22 mouse cellular contexts compared by ENCODE assay signal in the genomic region with DNA sequence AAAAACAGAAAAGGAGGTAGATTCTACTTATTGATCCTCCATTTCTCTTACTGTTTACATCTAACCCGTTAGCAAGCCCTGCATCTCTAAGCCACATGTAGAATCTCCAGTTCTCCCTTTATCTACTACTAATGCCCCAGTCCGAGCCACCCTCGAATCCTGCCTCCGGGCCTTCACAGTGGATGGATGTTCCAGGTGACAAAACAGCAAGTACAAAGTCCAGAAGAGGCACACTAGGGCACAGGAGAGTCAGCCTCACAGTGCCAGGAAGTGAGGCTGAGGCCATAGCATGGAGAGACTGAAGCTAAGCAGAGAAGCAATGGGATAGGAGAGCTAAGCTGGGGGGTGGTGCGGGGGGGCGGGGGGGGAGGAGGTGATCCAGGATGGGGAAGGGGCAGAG. TPM values are rescaled to one million over a fixed set of nuclear protein-coding genes. Genes with fewer than 3 reads are reported as not detected.
A peak's percentile ranks its signal among the peaks of the same experiment; 100 is the strongest.
DNase-seq lines count a peak whose midpoint lies in the region; ATAC-seq and TF ChIP-seq lines count a peak whose summit lies in the region.
"Had no signal": no experiment of that assay in that cellular context is flagged by ENCODE, and none has a peak within 500 bp of the region (broad histone marks: within the 10 kb centered on the region; RNA-seq: fewer than 3 reads in every experiment).

No protein-coding gene starts in this region.

- no peak for ATAC-seq in liver, embryonic 12.5 days
- ATAC-seq in intestine, embryonic 16.5 days: peak; percentile 65
- ATAC-seq in kidney, embryonic 15.5 days (replicated peaks; ENCODE audit: low FRiP score): no peak
- no peak for ATAC-seq in frontal cortex, adult (ENCODE audit: low TSS enrichment)
- ATAC-seq: forebrain, embryonic 16.5 days; midbrain, embryonic 13.5 days had no signal

- peak overlapping the region; percentile 27; the same call in 1 of the 2 replicates for H3K27ac ChIP-seq in liver, adult 2 months (replicated peaks; ENCODE audit: insufficient read depth, low read depth, low read length)
- H3K27ac ChIP-seq in liver, embryonic 12.5 days: no peak overlapping the region
- no peak overlapping the region for H3K27ac ChIP-seq in intestine, embryonic 16.5 days (ENCODE audit: low read length)
- peak overlapping the region; percentile 18; the same call in 1 of the 2 replicates for H3K27ac ChIP-seq in kidney, embryonic 15.5 days
- H3K27ac ChIP-seq in macrophage: peak overlapping the region; percentile 96
- H3K27ac ChIP-seq: embryonic facial prominence, embryonic 10.5 days; limb, embryonic 12.5 days; lung, embryonic 15.5 days; midbrain, embryonic 13.5 days; neural tube, embryonic 15.5 days had no signal

- TF ChIP-seq POLR2A in liver, adult 2 months (IDR thresholded peaks at IDR 0.05; ENCODE audit: extremely low read depth, insufficient read depth, low read length): no peak

- DNase-seq in liver, adult 2 months (ENCODE audit: extremely low read depth, low read depth, low spot score): peak; percentile 84
- no peak for DNase-seq in gastrocnemius, postnatal 10 days
- DNase-seq in embryo, embryonic 9.5 days (ENCODE audit: extremely low spot score): no peak
- DNase-seq: adrenal gland, postnatal 36 days; cerebellum, postnatal 10 days; gastrocnemius, postnatal 14 days; right cerebral cortex, postnatal 4 days; thymus, postnatal 36 days had no signal

- no peak overlapping the region for H3K4me3 ChIP-seq in liver, adult 2 months (ENCODE audit: insufficient read depth, low read depth, low read length)
- no peak overlapping the region for H3K4me3 ChIP-seq in liver, embryonic 12.5 days
- H3K4me3 ChIP-seq in intestine, embryonic 16.5 days (ENCODE audit: low read length): no peak overlapping the region
- no peak overlapping the region for H3K4me3 ChIP-seq in kidney, embryonic 15.5 days (replicated peaks)
- H3K4me3 ChIP-seq in macrophage (ENCODE audit: inconsistent target): no peak overlapping the region
- H3K4me3 ChIP-seq: heart, embryonic 12.5 days; limb, embryonic 12.5 days; lung, embryonic 15.5 days; midbrain, embryonic 13.5 days; myocyte; neural tube, embryonic 15.5 days had no signal

- H3K27me3 ChIP-seq in liver, adult 2 months (ENCODE audit: control insufficient read depth, insufficient read depth, low read length): no peaks in the 10 kb centered on the region
- peaks cover 15% of the 10 kb centered on the region for H3K27me3 ChIP-seq in liver, embryonic 12.5 days (replicated peaks)
- H3K27me3 ChIP-seq in intestine, embryonic 16.5 days (replicated peaks; ENCODE audit: control insufficient read depth, insufficient read depth, low read length): no peaks in the 10 kb centered on the region
- no peaks in the 10 kb centered on the region for H3K27me3 ChIP-seq in kidney, embryonic 15.5 days
- H3K27me3 ChIP-seq: heart, embryonic 12.5 days; limb, embryonic 12.5 days; lung, embryonic 15.5 days; neural tube, embryonic 15.5 days had no signal

- no peaks in the 10 kb centered on the region for H3K9me3 ChIP-seq in liver, embryonic 12.5 days (replicated peaks)
- H3K9me3 ChIP-seq in intestine, embryonic 16.5 days (ENCODE audit: control insufficient read depth, low read length): no peaks in the 10 kb centered on the region
- no peaks in the 10 kb centered on the region for H3K9me3 ChIP-seq in kidney, embryonic 15.5 days (replicated peaks)
- H3K9me3 ChIP-seq: embryonic facial prominence, embryonic 10.5 days; G1E; heart, embryonic 12.5 days; limb, embryonic 12.5 days; lung, embryonic 15.5 days; midbrain, embryonic 13.5 days; neural tube, embryonic 15.5 days had no signal

- TF ChIP-seq CTCF in liver, adult 2 months (IDR thresholded peaks at IDR 0.05; ENCODE audit: low read depth, low read length): no peak

- no peaks in the 10 kb centered on the region for H3K36me3 ChIP-seq in liver, adult 2 months (ENCODE audit: control insufficient read depth, insufficient read depth, low read length)
- H3K36me3 ChIP-seq in liver, embryonic 12.5 days: no peaks in the 10 kb centered on the region
- no peaks in the 10 kb centered on the region for H3K36me3 ChIP-seq in intestine, embryonic 16.5 days (ENCODE audit: control insufficient read depth, insufficient read depth, low read length)
- no peaks in the 10 kb centered on the region for H3K36me3 ChIP-seq in kidney, embryonic 15.5 days
- H3K36me3 ChIP-seq in macrophage (ENCODE audit: inconsistent target): no peaks in the 10 kb centered on the region
- H3K36me3 ChIP-seq: embryonic facial prominence, embryonic 10.5 days; G1E; heart, embryonic 12.5 days; limb, embryonic 12.5 days; lung, embryonic 15.5 days; midbrain, embryonic 13.5 days; neural tube, embryonic 15.5 days had no signal

- WGBS in liver, adult 2 months: 31% methylated on average over 6 of the region's 6 CpGs
- 74% methylated on average over 6 of the region's 6 CpGs for WGBS in liver, embryonic 12.5 days (ENCODE audit: insufficient replicate concordance)
- WGBS in intestine, embryonic 16.5 days: 67% methylated on average over 6 of the region's 6 CpGs
- 86% methylated on average over 6 of the region's 6 CpGs for WGBS in kidney, embryonic 15.5 days
- WGBS in macrophage (ENCODE audit: missing documents): 96% methylated on average over 6 of the region's 6 CpGs

- peaks cover 7% of the 10 kb centered on the region; the same call in 1 of the 2 replicates for H3K4me1 ChIP-seq in liver, adult 2 months (ENCODE audit: control insufficient read depth, insufficient read depth, low read length)
- H3K4me1 ChIP-seq in liver, embryonic 12.5 days: peaks cover 25% of the 10 kb centered on the region
- peaks cover 9% of the 10 kb centered on the region for H3K4me1 ChIP-seq in intestine, embryonic 16.5 days (ENCODE audit: control insufficient read depth, insufficient read depth, low read length)
- peaks cover 25% of the 10 kb centered on the region for H3K4me1 ChIP-seq in kidney, embryonic 15.5 days

- no peak overlapping the region for H3K9ac ChIP-seq in liver, adult 2 months (ENCODE audit: low read depth, low read length)
- H3K9ac ChIP-seq in liver, embryonic 12.5 days: no peak overlapping the region
- no peak overlapping the region for H3K9ac ChIP-seq in intestine, embryonic 16.5 days (ENCODE audit: low read depth, low read length)
- no peak overlapping the region for H3K9ac ChIP-seq in kidney, embryonic 15.5 days
- H3K9ac ChIP-seq: heart, embryonic 12.5 days; limb, embryonic 12.5 days; lung, embryonic 15.5 days; midbrain, embryonic 13.5 days; neural tube, embryonic 15.5 days had no signal

- no peaks in the 10 kb centered on the region for H3K79me2 ChIP-seq in liver, adult 2 months (ENCODE audit: control insufficient read depth, insufficient read depth, low read length)
- H3K79me2 ChIP-seq in macrophage (ENCODE audit: inconsistent target): peaks cover 55% of the 10 kb centered on the region

- H3K4me2 ChIP-seq in liver, embryonic 12.5 days: no peak overlapping the region
- H3K4me2 ChIP-seq in intestine, embryonic 16.5 days (ENCODE audit: low read depth, low read length): no peak overlapping the region
- H3K4me2 ChIP-seq in kidney, embryonic 15.5 days: no peak overlapping the region
- H3K4me2 ChIP-seq: heart, embryonic 12.5 days; limb, embryonic 12.5 days; lung, embryonic 15.5 days; midbrain, embryonic 13.5 days; neural tube, embryonic 15.5 days had no signal

RNA-seq across cellular contexts. Expression of gene Tnfsf12, which starts 2.8 kb away (rescaled TPM):
- 2.6 and 3.0 TPM in 2 replicates for total RNA-seq in liver, adult 2 months (2014; rRNA removed)
- 9.5 and 18.0 TPM in 2 replicates for polyA plus RNA-seq in liver, adult 2 months (2012; rRNA removed)
- polyA plus RNA-seq in liver, embryonic 12.5 days (2016; fragmentation: Nextera tagmentation; extraction: Ambion mirVana): 3.3 and 3.6 TPM in 2 replicates
- 6.0 and 6.3 TPM in 2 replicates for polyA plus RNA-seq in intestine, embryonic 16.5 days (2015; fragmentation: Nextera tagmentation; extraction: Ambion mirVana)
- polyA plus RNA-seq in kidney, embryonic 15.5 days (2015; fragmentation: Nextera tagmentation; extraction: Ambion mirVana): 9.1 and 11.1 TPM in 2 replicates
- 10 to 100 TPM; 10.1 to 98.0 (median 32.6) TPM for total RNA-seq in macrophage (2018; cell fraction: chromatin; rRNA removed)
- total RNA-seq in macrophage (2018; cell fraction: cytosol; rRNA removed): 100 to 1,000 TPM in 13 of 26 experiments, 10 to 100 TPM in 13; 63.6 to 208 (median 113) TPM
- 100 to 1,000 TPM in 3 of 26 experiments, 10 to 100 TPM in 23; 28.0 to 147 (median 60.6) TPM for total RNA-seq in macrophage (2018; cell fraction: nucleus; rRNA removed)
- 89.2 to 140 TPM (median 130 TPM) in 3 replicates for polyA plus RNA-seq in macrophage (2018)
- 10 to 100 TPM; 15.9 to 17.6 TPM for total RNA-seq in gastrocnemius, postnatal 10 days (2021)
- total RNA-seq: G1E had no signal
- polyA plus RNA-seq: G1E had no signal

RNA-seq across cellular contexts. Expression of gene Tnfsfm13, which starts 3.0 kb away (rescaled TPM):
- total RNA-seq in liver, adult 2 months (2014; rRNA removed): 2.5 and 3.4 TPM in 2 replicates
- 2.6 and 3.6 TPM in 2 replicates for polyA plus RNA-seq in liver, adult 2 months (2012; rRNA removed)
- polyA plus RNA-seq in liver, embryonic 12.5 days (2016; fragmentation: Nextera tagmentation; extraction: Ambion mirVana): 0.72 and 0.98 TPM in 2 replicates
- polyA plus RNA-seq in intestine, embryonic 16.5 days (2015; fragmentation: Nextera tagmentation; extraction: Ambion mirVana): 3.0 and 3.3 TPM in 2 replicates
- polyA plus RNA-seq in kidney, embryonic 15.5 days (2015; fragmentation: Nextera tagmentation; extraction: Ambion mirVana): 4.5 and 7.0 TPM in 2 replicates
- total RNA-seq in macrophage (2018; cell fraction: chromatin; rRNA removed): 10 to 100 TPM in 25 of 26 experiments, 1 to 10 TPM in 1; 9.2 to 61.0 (median 21.7) TPM
- 10 to 100 TPM; 15.3 to 58.0 (median 30.0) TPM for total RNA-seq in macrophage (2018; cell fraction: cytosol; rRNA removed)
- total RNA-seq in macrophage (2018; cell fraction: nucleus; rRNA removed): 10 to 100 TPM in 25 of 26 experiments, 1 to 10 TPM in 1; 9.5 to 49.6 (median 23.0) TPM
- 25.2 to 36.9 TPM (median 25.5 TPM) in 3 replicates for polyA plus RNA-seq in macrophage (2018)
- 1 to 10 TPM; 2.9 to 4.5 TPM for total RNA-seq in gastrocnemius, postnatal 10 days (2021)
- total RNA-seq: G1E had no signal
- polyA plus RNA-seq: G1E had no signal

RNA-seq across cellular contexts. Expression of gene Tnfsf13, which starts 7.3 kb away (rescaled TPM):
- total RNA-seq in liver, adult 2 months (2014; rRNA removed): 1.0 and 1.4 TPM in 2 replicates
- polyA plus RNA-seq in liver, adult 2 months (2012; rRNA removed): 0.58 and 1.1 TPM in 2 replicates
- polyA plus RNA-seq in liver, embryonic 12.5 days (2016; fragmentation: Nextera tagmentation; extraction: Ambion mirVana): 0.14 and 0.23 TPM in 2 replicates
- 0.44 and 0.57 TPM in 2 replicates for polyA plus RNA-seq in intestine, embryonic 16.5 days (2015; fragmentation: Nextera tagmentation; extraction: Ambion mirVana)
- 0.45 and 0.53 TPM in 2 replicates for polyA plus RNA-seq in kidney, embryonic 15.5 days (2015; fragmentation: Nextera tagmentation; extraction: Ambion mirVana)
- total RNA-seq in macrophage (2018; cell fraction: chromatin; rRNA removed): 10 to 100 TPM in 25 of 26 experiments, 1 to 10 TPM in 1; 7.6 to 87.6 (median 29.3) TPM
- 10 to 100 TPM in 23 of 26 experiments, 1 to 10 TPM in 3; 8.5 to 49.0 (median 19.5) TPM for total RNA-seq in macrophage (2018; cell fraction: cytosol; rRNA removed)
- 10 to 100 TPM in 25 of 26 experiments, 1 to 10 TPM in 1; 10.0 to 76.3 (median 24.5) TPM for total RNA-seq in macrophage (2018; cell fraction: nucleus; rRNA removed)
- polyA plus RNA-seq in macrophage (2018): 16.4 to 43.4 TPM (median 40.3 TPM) in 3 replicates
- total RNA-seq in gastrocnemius, postnatal 10 days (2021): 1 to 10 TPM; 1.6 to 2.1 TPM
- total RNA-seq: G1E had no signal
- polyA plus RNA-seq: embryonic facial prominence, embryonic 10.5 days; G1E had no signal

RNA-seq across cellular contexts. Expression of gene Senp3, which starts 11.0 kb away (rescaled TPM):
- 26.2 and 31.9 TPM in 2 replicates for total RNA-seq in liver, adult 2 months (2014; rRNA removed)
- 17.5 and 25.8 TPM in 2 replicates for polyA plus RNA-seq in liver, adult 2 months (2012; rRNA removed)
- 53.8 and 56.2 TPM in 2 replicates for polyA plus RNA-seq in liver, embryonic 12.5 days (2016; fragmentation: Nextera tagmentation; extraction: Ambion mirVana)
- 51.8 and 60.3 TPM in 2 replicates for polyA plus RNA-seq in intestine, embryonic 16.5 days (2015; fragmentation: Nextera tagmentation; extraction: Ambion mirVana)
- 91.6 and 95.2 TPM in 2 replicates for polyA plus RNA-seq in kidney, embryonic 15.5 days (2015; fragmentation: Nextera tagmentation; extraction: Ambion mirVana)
- 100 to 1,000 TPM; 150 to 595 (median 301) TPM for total RNA-seq in macrophage (2018; cell fraction: chromatin; rRNA removed)
- 10 to 100 TPM; 51.5 to 80.4 (median 66.5) TPM for total RNA-seq in macrophage (2018; cell fraction: cytosol; rRNA removed)
- total RNA-seq in macrophage (2018; cell fraction: nucleus; rRNA removed): 100 to 1,000 TPM in 24 of 26 experiments, 10 to 100 TPM in 2; 85.8 to 278 (median 154) TPM
- 57.8 to 99.6 TPM (median 77.5 TPM) in 3 replicates for polyA plus RNA-seq in macrophage (2018)
- 10 to 100 TPM; 29.5 to 36.0 TPM for total RNA-seq in gastrocnemius, postnatal 10 days (2021)

RNA-seq across cellular contexts. Expression of gene Eif4a1, which starts 20.6 kb away (rescaled TPM):
- total RNA-seq in liver, adult 2 months (2014; rRNA removed): 370 and 386 TPM in 2 replicates
- 184 and 221 TPM in 2 replicates for polyA plus RNA-seq in liver, adult 2 months (2012; rRNA removed)
- 393 and 408 TPM in 2 replicates for polyA plus RNA-seq in liver, embryonic 12.5 days (2016; fragmentation: Nextera tagmentation; extraction: Ambion mirVana)
- polyA plus RNA-seq in intestine, embryonic 16.5 days (2015; fragmentation: Nextera tagmentation; extraction: Ambion mirVana): 524 and 563 TPM in 2 replicates
- polyA plus RNA-seq in kidney, embryonic 15.5 days (2015; fragmentation: Nextera tagmentation; extraction: Ambion mirVana): 586 and 589 TPM in 2 replicates
- 1,000 to 10,000 TPM in 13 of 26 experiments, 100 to 1,000 TPM in 13; 445 to 1,542 (median 988) TPM for total RNA-seq in macrophage (2018; cell fraction: chromatin; rRNA removed)
- 100 to 1,000 TPM; 534 to 868 (median 666) TPM for total RNA-seq in macrophage (2018; cell fraction: cytosol; rRNA removed)
- 1,000 to 10,000 TPM in 4 of 26 experiments, 100 to 1,000 TPM in 22; 458 to 1,180 (median 654) TPM for total RNA-seq in macrophage (2018; cell fraction: nucleus; rRNA removed)
- 683 to 1,306 TPM (median 693 TPM) in 3 replicates for polyA plus RNA-seq in macrophage (2018)
- 100 to 1,000 TPM; 216 to 234 TPM for total RNA-seq in gastrocnemius, postnatal 10 days (2021)

Comparison
In these comparisons a context has a peak if more than half of its experiments do, and no peak if none do; other contexts are left out.
1. H3K27ac ChIP-seq: peak in liver, adult 2 months (single experiment), kidney, embryonic 15.5 days (single experiment) and macrophage (single experiment); none in liver, embryonic 12.5 days (single experiment) and intestine, embryonic 16.5 days (single experiment).